Mouse (Mus musculus): ENCODE data around the gene Pdcd5.

DNA sequence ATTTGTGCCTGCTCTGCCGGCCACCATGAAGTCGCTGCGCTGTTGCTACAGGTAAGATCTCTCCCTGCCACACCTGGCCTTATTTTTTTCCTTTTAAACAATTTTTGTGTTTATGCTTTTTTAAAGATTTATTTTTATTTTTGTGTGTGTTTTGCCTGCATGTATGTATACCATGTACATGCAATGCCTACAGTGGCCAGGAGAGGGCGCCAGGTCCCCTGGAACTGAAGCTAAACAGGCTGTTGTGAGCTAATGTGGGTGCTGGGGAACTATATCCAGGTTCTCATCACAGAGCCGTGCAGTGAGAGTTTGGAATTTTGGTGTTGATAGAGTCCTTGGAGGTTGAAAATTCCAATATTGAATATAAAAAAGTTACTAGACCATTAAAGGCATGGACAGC is 18.8 kb downstream of the Pdcd5 start:
- TF ChIP-seq CTCF (IDR thresholded peaks at IDR 0.05; ENCODE audit: low read depth) = peak; percentile 57
- no peak for TF ChIP-seq EP300 (IDR thresholded peaks at IDR 0.05; ENCODE audit: low read depth)

Data from heart, postnatal 0 days (tissue).